Mouse (Mus musculus) embryonic facial prominence, embryonic 14.5 days (tissue): ENCODE results near the gene Mgst2. TPM values are rescaled to one million over a fixed set of nuclear protein-coding genes. Genes with fewer than 3 reads are reported as not detected.
A peak's percentile ranks its signal among the peaks of the same experiment; 100 is the strongest.

Experiments
- ATAC-seq: fragments of 200-750 bp; cut with Nextera tagmentation; 2 replicates; pipeline ENCODE4 v1.8.0; 2017; ENCODE audit warnings: low read depth, moderate number of reproducible peaks, moderate TSS enrichment
- DNase-seq: peaks from one replicate; pipeline ENCODE4 v3.0.0-alpha.2; 2015; ENCODE audit warnings: low spot score
- H3K27ac ChIP-seq: fragments of 300-500 bp; sonication (generic); replicated peaks from 2 replicates; pipeline ENCODE4 v1.5.1; 2014; ENCODE audit warnings: low read depth, mild to moderate bottlenecking, low read length, moderate library complexity
- H3K27me3 ChIP-seq: fragments of 300-500 bp; sonication (generic); replicated peaks from 2 replicates; pipeline ENCODE4 v1.6.1; 2014; ENCODE audit warnings: low read length; ENCODE audit not compliant: control insufficient read depth, insufficient read depth
- H3K36me3 ChIP-seq: fragments of 300-500 bp; sonication (generic); 2 replicates; pipeline ENCODE4 v1.6.1; 2014; ENCODE audit warnings: low read length, mixed read lengths; ENCODE audit not compliant: control insufficient read depth, insufficient read depth
- H3K4me1 ChIP-seq: fragments of 300-500 bp; sonication (generic); 2 replicates; pipeline ENCODE4 v1.6.1; 2014; ENCODE audit warnings: antibody characterized with exemption, low read length; ENCODE audit not compliant: control insufficient read depth, insufficient read depth
- H3K4me2 ChIP-seq: fragments of 300-500 bp; sonication (generic); 2 replicates; pipeline ENCODE4 v1.6.1; 2014; ENCODE audit warnings: low read depth, mild to moderate bottlenecking, low read length, moderate library complexity, mixed read lengths
- H3K4me3 ChIP-seq: fragments of 300-500 bp; sonication (generic); 2 replicates; pipeline ENCODE4 v1.5.1; 2014; ENCODE audit warnings: low read depth, mild to moderate bottlenecking, low read length
- H3K9ac ChIP-seq: fragments of 300-500 bp; sonication (generic); 2 replicates; pipeline ENCODE4 v1.6.1; 2014; ENCODE audit warnings: low read depth, mild to moderate bottlenecking, low read length, moderate library complexity, mixed read lengths
- H3K9me3 ChIP-seq: fragments of 300-500 bp; sonication (generic); 2 replicates; pipeline ENCODE4 v1.6.1; 2016; ENCODE audit warnings: low read length; ENCODE audit not compliant: control insufficient read depth
- WGBS: fragments of 180-500 bp; shearing (Covaris S2); extraction: QIAGEN DNeasy Blood & Tissue Kit; methylation state at CpG from one replicate; pipeline ENCODE4 v1.1.7; 2014; 5-methylcytosine and 5-hydroxymethylcytosine counted together
- polyA plus RNA-seq: library from polyadenylated mRNA; unstranded; fragments of >200 nt; fragmentation: Nextera tagmentation; extraction: Ambion mirVana; gene quantifications from 2 replicates; pipeline ENCODE4 v1.2.1, GENCODE M21; 2014

Gene Mgst2
- polyA plus RNA-seq, 1 experiment from 2014 or later: 6.6 TPM

DNA sequence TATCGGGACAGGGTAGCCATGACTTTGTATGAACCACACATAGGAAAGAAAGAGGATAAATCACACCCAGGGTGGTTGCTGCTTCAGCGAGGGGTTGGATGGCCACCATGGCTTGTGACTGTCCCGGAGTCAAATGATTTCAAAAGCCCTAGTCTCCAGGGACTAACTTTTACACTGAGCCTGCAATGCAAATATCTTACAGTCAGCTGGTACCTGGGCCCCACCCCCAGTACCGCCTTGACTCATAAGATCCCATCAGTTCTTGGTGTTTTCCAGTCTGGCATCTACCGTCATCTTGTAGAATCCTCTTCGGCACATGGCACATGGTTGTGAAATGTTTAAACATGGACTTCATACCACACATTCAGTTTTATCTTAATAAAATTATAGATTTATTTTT is 25.4 kb downstream of the Mgst2 start:
- no peak for ATAC-seq
- 96% methylated on average over 6 of the region's 6 CpGs for WGBS

GRCm38 (mm10) chr3:51686316-51686715 is 26.2 kb downstream of the Mgst2 start:
- WGBS: 74% methylated on average over 6 of the region's 6 CpGs
- ATAC-seq (no peak), DNase-seq (no peak)
- no peaks in the 10 kb centered on the region for H3K4me1 ChIP-seq
- no peak overlapping the region for H3K9ac ChIP-seq
- no peak overlapping the region for H3K27ac ChIP-seq
- peaks cover 25% of the 10 kb centered on the region; the same call in 1 of the 2 replicates for H3K36me3 ChIP-seq
- no peak overlapping the region for H3K4me2 ChIP-seq
- H3K9me3 ChIP-seq: no peaks in the 10 kb centered on the region
- H3K27me3 ChIP-seq: no peaks in the 10 kb centered on the region
- no peak overlapping the region for H3K4me3 ChIP-seq

More for the DNA sequence above, 25.4 kb downstream of the Mgst2 start:
- no peak overlapping the region for H3K4me3 ChIP-seq
- H3K4me2 ChIP-seq: no peak overlapping the region
- no peak overlapping the region for H3K27ac ChIP-seq
- peaks cover 23% of the 10 kb centered on the region; the same call in 1 of the 2 replicates for H3K36me3 ChIP-seq
- no peak overlapping the region for H3K9ac ChIP-seq
- DNase-seq: no peak
- H3K4me1 ChIP-seq: no peaks in the 10 kb centered on the region
- no peaks in the 10 kb centered on the region for H3K27me3 ChIP-seq
- H3K9me3 ChIP-seq: no peaks in the 10 kb centered on the region

DNA sequence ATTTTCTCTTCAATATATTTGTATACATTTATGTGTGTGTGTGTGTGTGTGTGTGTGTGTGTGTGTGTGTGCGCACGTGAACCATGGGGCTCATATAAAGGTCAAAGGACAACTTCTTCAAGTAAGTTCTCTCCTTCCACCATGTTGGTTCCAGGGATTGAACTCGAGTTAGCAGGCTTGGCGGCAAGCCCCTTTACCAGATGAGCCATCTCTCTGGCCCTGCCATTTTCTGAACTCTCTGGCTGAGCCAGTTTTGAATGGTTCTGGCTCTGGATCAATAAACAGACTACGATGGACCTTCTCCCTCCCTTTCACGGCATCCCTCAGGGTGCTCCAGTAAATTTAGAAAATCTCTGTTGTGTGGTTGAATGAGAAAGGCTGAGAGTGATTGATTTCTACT is 26.6 kb downstream of the Mgst2 start:
- Histone ChIP-seq H3K4me1 (no peaks in the 10 kb centered on the region), H3K9ac (no peak overlapping the region), H3K36me3 (peaks cover 25% of the 10 kb centered on the region; the same call in 1 of the 2 replicates), H3K9me3 (no peaks in the 10 kb centered on the region), H3K27me3 (no peaks in the 10 kb centered on the region), H3K27ac (no peak overlapping the region), H3K4me3 (no peak overlapping the region), H3K4me2 (no peak overlapping the region)
- DNase-seq: no peak
- WGBS: 79% methylated on average over 6 of the region's 6 CpGs
- no peak for ATAC-seq

DNA sequence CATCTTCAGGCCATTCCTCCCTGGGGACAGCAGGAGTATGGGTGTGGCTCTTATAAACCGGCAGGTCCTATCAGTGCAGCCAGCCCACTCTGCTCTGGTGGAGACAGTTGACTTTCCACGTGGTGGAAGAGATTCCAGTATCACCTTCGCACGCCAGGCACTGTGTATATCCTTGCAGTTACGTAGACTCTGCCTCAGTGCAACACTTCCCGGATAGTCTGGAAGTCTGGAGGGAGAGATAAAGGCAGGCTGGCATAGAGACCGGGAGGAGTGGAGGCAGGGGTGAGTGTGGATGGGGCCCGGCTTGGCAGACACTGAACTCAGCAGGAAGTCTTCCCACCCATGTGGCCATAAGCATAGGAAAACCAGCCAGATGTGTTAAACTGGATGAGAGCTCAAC is 28.6 kb downstream of the Mgst2 start:
- Histone ChIP-seq H3K9me3 (no peaks in the 10 kb centered on the region), H3K27me3 (no peaks in the 10 kb centered on the region), H3K4me2 (no peak overlapping the region), H3K27ac (no peak overlapping the region), H3K4me3 (no peak overlapping the region), H3K9ac (no peak overlapping the region), H3K4me1 (no peaks in the 10 kb centered on the region), H3K36me3 (peaks cover 28% of the 10 kb centered on the region; the same call in 1 of the 2 replicates)
- ATAC-seq (no peak), DNase-seq (no peak)
- 86% methylated on average over 8 of the region's 8 CpGs for WGBS

DNA sequence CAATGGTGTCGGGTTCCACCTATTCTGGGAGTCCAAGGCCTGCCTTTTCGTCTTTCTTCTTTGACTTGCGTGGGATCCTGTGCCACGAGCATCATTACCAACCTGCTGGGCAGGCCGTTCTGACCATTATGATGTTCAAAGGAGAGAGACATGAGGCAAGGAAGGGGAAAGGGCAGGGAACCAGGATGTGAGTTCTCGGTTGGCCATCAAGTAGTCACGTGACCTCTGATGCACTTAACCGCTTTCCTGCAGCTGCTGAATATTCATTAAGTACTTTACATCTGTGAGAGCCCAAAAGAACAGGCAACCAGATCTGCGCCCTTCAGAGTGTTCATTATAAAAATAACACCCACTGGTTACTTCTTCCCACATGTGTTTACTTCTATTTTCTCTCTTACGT is 33.0 kb downstream of the Mgst2 start:
- peaks cover 23% of the 10 kb centered on the region; the same call in 1 of the 2 replicates for H3K36me3 ChIP-seq
- no peak overlapping the region for H3K9ac ChIP-seq
- 83% methylated on average over 10 of the region's 10 CpGs for WGBS
- DNase-seq (no peak), ATAC-seq (no peak)
- no peak overlapping the region for H3K4me3 ChIP-seq
- no peaks in the 10 kb centered on the region for H3K4me1 ChIP-seq
- no peak overlapping the region for H3K4me2 ChIP-seq
- no peaks in the 10 kb centered on the region for H3K27me3 ChIP-seq
- H3K27ac ChIP-seq: no peak overlapping the region
- no peaks in the 10 kb centered on the region for H3K9me3 ChIP-seq

DNA sequence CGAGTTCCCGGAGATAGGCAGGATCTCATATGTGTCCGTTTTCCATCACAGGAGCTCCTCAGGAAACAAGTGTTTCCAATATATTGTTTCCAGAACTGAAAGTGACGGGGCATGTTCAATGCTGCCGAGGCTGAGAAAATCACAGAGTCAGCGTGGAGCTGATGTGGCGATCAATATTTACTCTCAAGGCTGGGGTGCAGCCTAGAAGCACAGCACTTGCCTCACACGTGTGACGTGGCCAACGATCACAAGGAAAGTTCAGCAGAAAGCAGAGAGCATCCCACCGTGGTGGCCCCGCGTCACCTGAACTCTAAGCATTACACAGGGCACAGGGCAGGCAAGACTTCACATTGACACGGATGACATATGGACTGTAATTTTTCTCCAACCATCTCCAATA is 34.4 kb downstream of the Mgst2 start:
- Histone ChIP-seq H3K4me3 (no peak overlapping the region), H3K27me3 (no peaks in the 10 kb centered on the region), H3K4me1 (no peaks in the 10 kb centered on the region), H3K4me2 (no peak overlapping the region), H3K9me3 (no peaks in the 10 kb centered on the region), H3K9ac (no peak overlapping the region), H3K27ac (no peak overlapping the region), H3K36me3 (peaks cover 15% of the 10 kb centered on the region; the same call in 1 of the 2 replicates)
- DNase-seq (no peak), ATAC-seq (no peak)
- WGBS: 78% methylated on average over 14 of the region's 14 CpGs

- Histone ChIP-seq H3K4me2 (no peak overlapping the region), H3K4me3 (no peak overlapping the region), H3K36me3 (0 out of 2 replicates have a peak, but pooled peaks cover 4% of the 10 kb centered on the region), H3K27ac (no peak overlapping the region), H3K4me1 (0 out of 2 replicates have a peak, but pooled peaks cover 5% of the 10 kb centered on the region), H3K27me3 (no peaks in the 10 kb centered on the region), H3K9me3 (no peaks in the 10 kb centered on the region), H3K9ac (no peak overlapping the region)
- DNase-seq: no peak
- no peak for ATAC-seq
- 87% methylated on average over 3 of the region's 3 CpGs for WGBS
These were observed 35.6 kb downstream of the Mgst2 start for GRCm38 (mm10) chr3:51695713-51696112.

DNA sequence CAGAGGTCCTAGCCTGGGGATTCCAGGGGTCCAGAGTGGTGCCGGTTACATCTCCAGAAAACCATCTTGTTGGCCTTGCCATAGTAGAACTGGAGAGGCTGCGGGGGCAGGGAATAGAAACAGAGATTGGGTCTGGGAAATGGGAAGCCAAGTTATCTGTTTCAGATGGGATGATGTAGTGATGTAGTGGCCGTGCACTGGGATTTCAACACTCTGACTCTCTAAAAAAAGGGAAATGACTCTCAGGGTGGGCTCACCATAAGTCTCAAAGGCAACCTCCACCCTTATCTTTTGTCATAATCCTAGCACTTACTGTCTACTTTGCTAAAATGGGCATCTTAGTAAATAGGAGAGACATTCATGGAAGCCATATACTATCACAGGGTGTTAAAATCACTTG is 37.8 kb downstream of the Mgst2 start:
- Histone ChIP-seq H3K9ac (no peak overlapping the region), H3K27me3 (no peaks in the 10 kb centered on the region), H3K27ac (no peak overlapping the region), H3K4me1 (peaks cover 18% of the 10 kb centered on the region), H3K4me3 (no peak overlapping the region), H3K36me3 (no peaks in the 10 kb centered on the region), H3K4me2 (no peak overlapping the region), H3K9me3 (no peaks in the 10 kb centered on the region)
- DNase-seq (no peak), ATAC-seq (no peak)
- WGBS: 86% methylated on average over 3 of the region's 3 CpGs

- DNase-seq (no peak), ATAC-seq (no peak)
- 67% methylated on average over 4 of the region's 4 CpGs for WGBS
- no peak overlapping the region for H3K27ac ChIP-seq
- no peak overlapping the region for H3K9ac ChIP-seq
- no peaks in the 10 kb centered on the region for H3K27me3 ChIP-seq
- no peak overlapping the region for H3K4me3 ChIP-seq
- H3K4me2 ChIP-seq: peak overlapping the region; percentile 74
- H3K9me3 ChIP-seq: no peaks in the 10 kb centered on the region
- peaks cover 23% of the 10 kb centered on the region for H3K4me1 ChIP-seq
- H3K36me3 ChIP-seq: no peaks in the 10 kb centered on the region
These were observed 40.0 kb downstream of the Mgst2 start for GRCm38 (mm10) chr3:51700123-51700522.
